Mouse (Mus musculus): ENCODE data around the gene Bag6. TPM values are rescaled to one million over a fixed set of nuclear protein-coding genes. Genes with fewer than 3 reads are reported as not detected.
"Not testable (repeated sequence)": the region's sequence is repeated elsewhere in the genome, so short reads cannot be mapped to it uniquely, and the experiment has no call there.

Bag6 gene
- polyA plus RNA-seq, 1 experiment, result 170 TPM

DNA sequence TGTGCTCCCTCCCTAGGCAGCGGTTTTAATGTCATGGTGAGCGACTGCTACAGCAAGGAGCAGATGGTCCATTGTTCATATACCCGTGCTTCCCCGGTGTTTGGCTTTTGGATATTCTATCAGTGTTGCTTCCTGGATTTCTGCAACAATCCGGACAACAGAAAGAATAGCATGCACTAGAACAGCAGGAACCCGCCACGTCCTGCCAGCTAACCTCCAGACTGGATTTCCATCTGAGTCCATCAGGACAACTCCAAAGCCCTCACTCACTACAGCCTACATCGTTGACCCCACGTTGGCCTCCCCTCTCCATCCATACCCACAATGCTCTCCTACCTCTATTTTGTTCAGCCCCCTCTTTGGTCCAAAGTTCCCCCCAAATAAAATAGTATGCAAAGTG is 23.2 kb upstream of the Bag6 start:
- DNase-seq (ENCODE audit: low read depth), result no peak

DNA sequence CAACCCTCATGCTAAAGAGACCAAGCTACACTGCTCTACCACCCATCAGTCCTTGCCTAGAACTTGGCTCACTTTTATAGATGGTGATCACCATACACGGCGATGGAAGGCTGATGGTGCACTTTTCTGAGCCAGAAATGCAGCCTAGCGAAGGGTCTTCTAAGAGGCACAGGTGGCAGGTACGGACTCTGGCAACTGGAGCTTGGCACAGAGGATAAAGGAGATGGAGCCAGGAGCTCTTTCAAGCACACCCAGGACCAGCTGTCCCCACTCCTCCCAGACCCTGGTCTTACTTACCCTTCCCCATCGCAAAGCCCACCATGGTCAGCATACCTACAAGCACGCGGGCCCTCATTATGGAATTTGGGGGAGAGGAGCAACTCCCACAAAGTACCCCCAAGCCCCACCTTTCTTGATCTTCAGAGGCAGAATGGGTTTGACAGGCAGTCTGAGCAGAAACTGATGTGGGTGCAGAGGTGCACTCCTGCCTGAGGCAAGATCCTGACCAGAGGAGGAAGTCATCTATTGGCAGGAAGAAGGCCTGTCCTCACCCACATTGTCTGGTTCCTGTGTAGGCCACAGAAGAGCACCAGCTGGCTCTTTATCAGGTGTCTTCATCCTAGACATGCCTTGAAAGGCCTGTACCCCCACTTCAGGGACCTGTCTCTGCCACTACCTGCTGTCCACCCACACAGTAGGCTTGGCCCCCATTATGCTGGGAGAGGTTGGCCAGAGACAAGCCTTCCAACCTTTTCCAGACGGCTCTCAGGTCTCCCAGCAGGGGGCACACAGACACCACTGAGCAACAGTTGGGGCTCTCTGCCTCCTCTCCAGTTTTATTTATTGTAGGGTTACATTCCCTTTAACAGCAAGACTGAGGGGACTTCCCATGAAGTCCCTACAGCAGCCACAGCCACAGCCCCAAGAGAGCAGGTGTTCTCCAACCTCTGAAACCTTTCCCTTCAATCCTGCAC is 19.6 kb upstream of the Bag6 start, which contains the start of gene Ly6g5b:
Ly6g5b (minus strand) TSS at position 383 of the 974 bp plus-strand sequence.
- no peak for DNase-seq (ENCODE audit: low read depth)

DNA sequence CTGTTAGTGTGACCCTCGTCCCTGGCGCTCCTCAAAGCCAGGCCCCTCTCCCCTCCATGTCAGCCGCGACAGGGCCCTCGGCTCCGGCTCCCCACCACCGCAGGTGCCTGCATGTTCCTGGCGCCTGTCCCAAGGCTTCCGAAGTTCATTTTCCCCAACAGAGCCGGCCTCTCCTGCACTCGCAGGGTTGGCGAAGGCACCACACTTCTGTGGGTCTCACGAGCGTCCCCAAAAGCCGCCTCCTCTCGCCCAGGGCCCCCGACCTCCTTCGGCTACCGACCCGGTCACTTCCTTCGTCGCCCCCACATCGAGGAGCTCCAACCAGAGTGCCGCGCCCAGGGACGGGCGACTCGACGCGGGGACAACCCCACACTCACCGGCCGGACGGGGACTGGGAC is 14.2 kb upstream of the Bag6 start:
- DNase-seq (ENCODE audit: low read depth), result no peak

DNA sequence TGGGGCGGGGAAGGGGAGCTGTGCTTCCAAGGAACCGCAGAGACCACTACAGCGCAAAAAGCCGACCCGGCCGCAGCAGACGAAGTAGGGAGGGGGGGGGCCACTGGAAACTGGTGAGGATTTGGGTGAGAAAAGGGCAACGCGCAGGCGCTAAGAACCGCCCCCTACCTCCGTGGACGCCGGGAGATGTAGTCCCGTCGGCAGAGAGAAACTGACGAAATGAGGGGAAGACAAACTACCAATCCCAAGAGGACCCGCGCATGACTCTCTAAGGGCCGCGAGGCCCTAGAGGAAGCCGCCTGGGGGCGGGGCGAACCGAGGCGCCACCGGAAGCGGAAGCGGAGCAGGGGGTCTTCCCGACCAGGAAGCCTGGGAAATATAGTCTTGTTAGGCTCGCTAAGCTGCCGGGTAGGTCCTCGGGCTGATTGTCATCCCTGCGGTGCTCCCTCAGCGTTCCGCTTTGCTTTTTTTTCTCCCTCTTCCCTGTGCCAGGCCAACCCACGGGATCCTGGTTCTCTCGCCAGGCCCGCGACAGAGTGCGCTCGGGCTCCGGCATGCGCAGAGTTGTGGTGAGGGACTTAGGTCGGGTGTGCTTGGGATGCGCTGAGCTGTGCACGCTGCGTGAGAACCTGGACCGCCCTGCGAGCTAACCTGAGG is 13.7 kb upstream of the Bag6 start, which contains the start of gene Gpank1:
Gpank1 (plus strand) TSS at position 313 of the 657 bp plus-strand sequence.
- peak; percentile 81 for DNase-seq (ENCODE audit: low read depth)

DNA sequence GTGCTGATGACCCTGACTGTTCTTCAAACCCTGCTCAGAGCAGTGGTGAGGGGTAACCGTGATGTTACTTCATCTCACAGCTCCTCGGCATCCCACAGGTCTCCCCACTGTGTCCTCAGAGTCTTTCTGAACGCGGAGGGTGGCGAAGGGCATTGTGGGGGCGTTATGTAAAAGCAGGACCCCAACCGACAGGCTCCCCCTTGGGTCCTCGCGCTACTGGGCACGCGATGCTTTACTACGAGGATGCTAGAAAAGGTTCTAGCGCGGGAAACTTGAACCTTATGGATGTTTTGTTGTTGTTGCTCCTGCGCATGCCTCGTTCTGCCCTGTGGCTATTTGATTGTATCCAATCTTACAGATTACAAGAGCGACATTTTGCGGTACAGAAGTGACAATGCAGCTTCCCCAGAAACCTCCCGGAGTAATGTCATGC is 13.1 kb upstream of the Bag6 start, which contains the start of gene Csnk2b:
Csnk2b (minus strand) TSS at position 183 of the 433 bp plus-strand sequence.
- DNase-seq (ENCODE audit: low read depth), result no peak

DNA sequence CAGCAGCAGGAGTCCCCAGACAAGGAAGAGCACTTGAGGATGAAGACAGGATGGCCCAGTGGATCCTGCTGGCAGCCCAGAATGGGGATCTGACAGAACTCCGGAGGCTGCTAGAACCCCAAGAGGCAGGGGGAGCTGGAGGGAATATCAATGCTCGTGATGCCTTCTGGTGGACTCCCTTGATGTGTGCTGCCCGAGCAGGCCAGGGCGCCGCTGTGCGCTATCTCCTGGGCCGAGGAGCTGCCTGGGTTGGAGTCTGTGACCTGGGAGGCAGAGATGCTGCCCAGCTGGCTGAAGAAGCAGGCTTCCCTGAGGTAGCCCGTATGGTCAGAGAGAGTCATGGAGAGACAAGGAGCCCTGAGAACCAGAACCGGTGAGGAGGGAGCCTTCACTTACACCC is 11.7 kb upstream of the Bag6 start:
- DNase-seq (ENCODE audit: low read depth), result not testable (repeated sequence)

DNA sequence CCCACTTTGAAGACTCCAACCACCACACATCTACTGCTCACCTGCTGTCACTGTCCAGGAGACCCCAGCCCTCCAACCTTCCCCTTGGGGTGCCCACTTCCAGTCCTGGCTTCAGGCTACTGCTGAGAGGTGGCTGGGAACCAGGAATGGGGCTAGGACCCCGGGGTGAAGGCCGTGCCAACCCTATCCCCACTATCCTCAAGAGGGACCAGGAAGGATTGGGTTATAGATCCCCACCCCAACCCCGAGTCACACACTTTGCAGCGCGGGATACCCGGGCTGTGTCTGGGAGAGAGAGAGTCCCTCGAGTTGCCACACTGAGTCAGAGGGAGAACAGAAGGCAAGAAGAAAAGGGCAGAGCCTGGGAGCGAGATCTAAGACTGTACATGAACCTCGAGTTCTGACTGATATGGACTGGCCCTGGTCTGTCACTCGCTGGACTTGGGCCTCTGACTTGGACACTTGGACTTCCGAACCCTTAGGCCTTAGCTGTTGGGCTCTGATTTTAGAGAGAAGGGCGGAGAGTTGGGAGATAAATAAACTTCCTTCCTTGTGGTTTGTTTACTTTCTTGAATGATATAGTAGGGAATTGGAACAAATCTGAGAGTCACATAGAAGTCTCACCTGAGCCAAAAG is 10.6 kb upstream of the Bag6 start:
- DNase-seq (ENCODE audit: low read depth), result not testable (repeated sequence)

DNA sequence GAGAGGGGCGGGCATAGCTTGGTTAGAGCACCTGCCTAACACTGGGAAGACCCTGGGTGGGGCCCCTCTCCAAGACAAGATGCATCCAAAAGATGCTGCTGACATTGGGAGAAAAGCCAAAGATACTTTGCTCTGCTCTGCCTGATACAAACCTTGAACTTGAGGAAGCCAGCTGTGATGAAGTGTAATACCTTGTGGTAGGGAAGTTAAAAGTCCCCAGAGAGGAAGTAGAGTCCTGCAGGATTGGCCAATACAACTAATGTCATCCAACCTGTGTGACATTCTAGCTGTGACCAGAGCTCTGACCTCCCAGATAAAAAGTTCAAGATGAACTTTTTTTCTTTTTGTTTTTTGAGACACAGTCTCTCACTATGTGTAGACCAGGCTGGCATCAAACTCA is 9.9 kb upstream of the Bag6 start:
- no peak for DNase-seq (ENCODE audit: low read depth)

DNA sequence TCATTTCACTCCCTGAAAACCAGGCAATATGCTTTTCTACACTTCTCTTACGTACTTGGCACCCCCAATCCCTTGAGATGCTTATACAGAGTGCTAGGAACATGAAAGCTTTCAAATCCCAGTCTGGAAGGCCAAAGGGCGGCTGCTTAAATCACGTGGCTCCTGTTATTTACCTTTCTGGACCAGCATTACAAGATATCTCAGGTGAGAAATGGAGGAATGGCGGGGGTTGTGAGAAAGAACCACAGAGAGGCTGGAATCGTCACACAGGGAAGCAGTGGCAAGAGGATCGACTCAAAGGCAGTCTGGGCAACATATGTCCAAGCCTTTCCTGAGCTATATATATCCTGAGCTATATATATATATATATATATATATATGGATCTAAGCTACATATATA is 9.4 kb upstream of the Bag6 start:
- DNase-seq (ENCODE audit: low read depth), result no peak

DNA sequence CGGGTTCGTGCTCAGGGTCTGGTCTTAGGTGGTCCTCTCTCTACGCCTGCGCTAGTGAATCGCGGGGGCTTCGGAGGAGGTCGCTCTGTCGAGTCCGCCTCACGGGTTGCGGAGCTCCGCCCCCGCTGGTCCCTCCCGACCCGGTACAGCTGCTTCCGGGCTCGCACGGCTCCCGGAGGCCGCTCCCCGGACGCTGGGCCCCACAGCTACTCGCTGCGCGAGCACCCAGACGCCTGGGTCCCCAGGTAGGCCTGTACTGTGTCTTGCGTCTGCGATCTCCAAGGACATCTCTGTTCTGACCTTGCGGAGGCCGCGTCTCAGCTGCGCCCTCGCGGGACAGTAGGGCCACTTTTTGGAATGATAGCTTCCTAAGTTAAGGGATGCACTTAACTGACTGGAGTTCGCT is 8.8 kb upstream of the Bag6 start, which contains the start of gene D17H6S53E:
D17H6S53E (plus strand) TSS at position 168 of the 406 bp plus-strand sequence.
- DNase-seq (ENCODE audit: low read depth), result no peak

DNA sequence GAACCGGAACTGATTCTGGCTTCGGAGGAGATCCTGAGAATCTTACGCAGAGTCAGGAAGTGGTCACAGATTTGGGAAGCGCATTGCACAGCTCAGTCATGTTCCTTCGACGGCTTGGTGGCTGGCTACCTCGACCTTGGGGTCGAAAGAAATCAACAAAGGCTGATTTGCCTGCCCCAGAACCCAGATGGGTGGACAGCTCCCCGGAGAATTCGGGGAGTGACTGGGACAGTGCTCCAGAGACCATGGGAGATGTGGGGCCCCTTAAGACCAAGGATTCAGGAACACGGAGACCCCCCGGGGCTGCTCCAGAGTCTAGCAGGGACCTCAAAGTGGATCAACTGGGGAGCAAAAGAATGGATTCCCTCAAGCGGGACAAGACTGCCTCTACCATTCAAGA is 8.0 kb upstream of the Bag6 start:
- DNase-seq (ENCODE audit: low read depth), result no peak

DNA sequence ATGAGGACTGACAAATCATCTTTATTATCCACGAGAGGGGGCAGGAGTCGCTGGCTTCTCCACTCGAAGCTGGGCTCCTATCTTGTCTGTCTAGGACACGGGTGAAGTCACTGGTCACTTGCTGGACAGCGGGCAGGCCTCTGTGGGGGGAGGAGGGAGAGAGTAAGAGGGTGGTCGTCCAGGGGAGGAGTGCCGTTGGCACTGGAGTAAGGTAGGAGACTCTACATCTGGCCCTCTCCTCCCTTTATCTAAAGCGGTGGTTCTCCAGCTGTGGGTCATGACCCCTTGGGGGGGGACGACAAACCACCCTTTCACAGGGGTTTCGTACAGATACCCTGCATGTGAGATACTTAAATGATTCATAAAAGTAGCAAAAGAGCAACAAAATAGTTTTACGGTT is 6.0 kb upstream of the Bag6 start:
- no peak for DNase-seq (ENCODE audit: low read depth)

DNA sequence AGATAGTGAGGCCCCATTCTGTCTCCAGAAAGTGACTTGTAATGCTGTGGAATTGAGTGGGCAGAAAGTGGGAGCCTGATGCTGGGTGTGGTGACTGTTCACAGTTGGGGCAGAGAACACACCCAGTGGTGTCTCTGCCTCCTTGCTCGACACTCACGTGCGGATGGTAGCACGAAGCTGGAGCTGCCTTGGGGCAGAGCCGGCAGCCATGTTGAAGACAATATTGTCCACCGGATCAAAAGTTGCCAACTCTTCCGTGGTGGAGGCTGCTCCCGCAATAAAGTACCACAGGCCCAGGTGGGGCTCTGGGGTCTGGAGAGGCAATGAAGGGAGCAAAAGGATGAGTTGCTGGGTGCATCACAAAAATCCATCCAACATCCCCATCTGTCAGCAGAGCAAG is 3.9 kb upstream of the Bag6 start:
- no peak for DNase-seq (ENCODE audit: low read depth)

DNA sequence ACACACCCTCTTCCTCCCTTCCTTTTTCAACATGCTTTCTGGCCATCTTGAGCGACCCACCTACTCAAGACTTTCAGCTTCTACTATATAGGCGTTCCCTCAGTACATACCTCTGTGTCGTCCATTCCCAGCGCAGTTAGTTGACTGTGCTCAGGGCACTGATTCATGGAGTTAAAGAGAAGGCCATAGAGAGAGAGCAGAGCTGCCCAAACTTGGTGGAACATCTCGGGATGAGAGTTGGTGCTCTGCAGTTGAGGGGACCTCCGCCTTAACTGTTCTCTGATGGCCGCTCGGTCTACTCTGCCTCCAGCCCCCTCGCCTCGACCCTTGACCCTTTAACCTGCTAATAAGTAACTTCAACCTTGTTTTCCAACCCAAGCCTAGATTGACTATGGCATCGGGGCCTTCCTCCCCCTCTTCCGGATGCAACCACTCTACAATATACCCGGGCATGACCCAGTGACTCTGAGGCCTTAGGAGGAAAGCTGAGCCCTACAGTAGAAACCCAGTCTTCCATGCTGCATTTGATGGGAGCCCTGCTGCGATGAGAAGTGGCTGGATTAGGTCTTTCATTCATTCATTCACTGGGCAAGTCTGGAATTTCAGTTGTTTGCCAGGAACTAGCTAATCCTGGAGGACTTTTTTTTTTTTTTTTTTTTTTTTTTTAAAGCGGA is 3.3 kb upstream of the Bag6 start, which contains the start of gene Apom:
Apom (minus strand) TSS at position 551 of the 674 bp plus-strand sequence.
- no peak for DNase-seq (ENCODE audit: low read depth)

DNA sequence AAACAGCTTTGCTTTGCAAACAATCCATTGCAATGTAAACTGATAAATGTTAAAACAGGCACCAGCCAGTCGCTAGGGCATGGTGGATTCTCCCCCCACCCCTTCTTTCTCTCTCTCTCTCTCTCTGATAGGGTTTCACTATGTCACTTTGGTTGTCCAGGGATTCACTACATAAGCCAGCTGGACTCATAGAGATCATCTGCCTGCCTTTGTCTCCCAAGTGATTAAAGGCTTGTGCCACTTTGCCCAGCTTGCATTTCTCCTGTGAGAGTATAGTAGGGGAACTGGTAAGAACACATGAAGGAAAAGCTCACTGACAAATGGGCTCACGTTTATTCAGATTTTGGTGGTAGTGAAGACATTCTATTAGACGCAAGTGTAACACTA is 2.8 kb upstream of the Bag6 start:
- DNase-seq (ENCODE audit: low read depth), result no peak

DNA sequence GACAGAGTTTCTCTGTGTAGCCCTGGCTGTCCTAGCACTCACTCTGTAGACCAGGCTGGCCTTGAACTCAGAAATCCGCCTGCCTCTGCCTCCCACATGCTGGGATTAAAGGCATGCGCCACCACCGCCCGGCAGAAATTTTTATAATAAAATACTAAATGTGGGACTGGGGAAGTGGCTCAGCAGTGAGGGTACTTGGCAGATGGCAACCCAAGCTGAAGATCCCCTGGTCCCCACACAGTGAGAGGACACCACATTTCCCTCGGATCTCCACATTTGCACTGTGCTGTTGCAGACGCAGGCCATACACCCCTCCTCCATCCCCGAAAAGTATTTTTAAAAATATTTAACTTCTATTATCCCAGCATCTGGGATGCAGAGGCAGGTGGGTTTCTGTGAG is 1.5 kb upstream of the Bag6 start:
- no peak for DNase-seq (ENCODE audit: low read depth)

DNA sequence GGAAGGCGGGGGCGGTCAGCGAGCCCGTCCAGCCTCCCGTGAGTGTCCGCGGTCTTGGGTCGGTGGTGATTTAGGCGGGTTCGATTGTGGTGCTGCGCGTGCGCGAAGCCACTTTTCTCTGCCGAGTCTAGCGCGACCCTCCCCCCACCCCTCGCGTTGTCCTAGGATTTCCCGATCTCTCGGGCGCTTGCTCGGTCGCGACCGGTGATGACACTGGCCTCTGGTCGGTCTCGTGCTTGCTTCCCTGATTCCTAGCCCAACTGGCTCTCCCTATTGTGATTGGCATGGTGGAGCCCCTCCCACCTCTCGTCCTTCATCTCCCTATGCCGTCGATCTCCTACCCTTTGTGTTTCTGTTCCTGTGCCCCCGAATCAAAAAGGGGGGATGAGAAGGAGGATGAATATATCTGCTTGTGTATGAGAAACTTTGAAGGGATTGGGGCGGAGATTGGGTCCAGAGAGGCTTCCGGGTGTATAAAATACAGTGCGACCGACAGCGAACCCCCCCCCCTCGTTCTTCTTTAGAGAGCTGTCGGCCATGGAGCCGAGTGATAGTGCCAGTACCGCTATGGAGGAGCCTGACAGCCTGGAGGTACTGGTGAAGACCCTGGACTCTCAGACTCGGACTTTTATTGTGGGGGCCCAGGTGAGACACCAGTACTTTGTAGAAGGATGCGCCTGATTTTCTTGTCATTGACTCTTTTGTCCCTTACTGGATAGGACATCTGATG is 778 bp downstream of the Bag6 start:
- no peak for DNase-seq (ENCODE audit: low read depth)

DNA sequence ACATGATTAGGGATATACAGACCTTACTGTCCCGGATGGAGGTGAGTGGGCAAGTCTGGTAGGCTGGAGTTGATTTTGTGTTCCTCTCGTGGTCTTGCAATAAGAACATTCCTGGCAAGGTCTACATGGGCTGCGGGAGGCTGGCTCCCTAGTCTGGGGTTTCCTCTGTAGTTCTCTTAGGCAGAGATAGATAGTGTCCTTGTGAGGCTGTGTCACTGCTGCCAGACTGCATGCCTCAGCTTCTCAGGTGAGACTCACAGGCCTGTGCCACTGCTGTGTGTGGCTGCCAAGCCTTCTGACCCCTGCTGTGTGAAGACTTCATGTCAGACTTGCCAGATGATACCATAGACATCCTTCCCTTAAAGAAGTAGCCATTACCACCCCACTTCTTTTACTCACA is 4.3 kb downstream of the Bag6 start:
- no peak for DNase-seq (ENCODE audit: low read depth)

DNA sequence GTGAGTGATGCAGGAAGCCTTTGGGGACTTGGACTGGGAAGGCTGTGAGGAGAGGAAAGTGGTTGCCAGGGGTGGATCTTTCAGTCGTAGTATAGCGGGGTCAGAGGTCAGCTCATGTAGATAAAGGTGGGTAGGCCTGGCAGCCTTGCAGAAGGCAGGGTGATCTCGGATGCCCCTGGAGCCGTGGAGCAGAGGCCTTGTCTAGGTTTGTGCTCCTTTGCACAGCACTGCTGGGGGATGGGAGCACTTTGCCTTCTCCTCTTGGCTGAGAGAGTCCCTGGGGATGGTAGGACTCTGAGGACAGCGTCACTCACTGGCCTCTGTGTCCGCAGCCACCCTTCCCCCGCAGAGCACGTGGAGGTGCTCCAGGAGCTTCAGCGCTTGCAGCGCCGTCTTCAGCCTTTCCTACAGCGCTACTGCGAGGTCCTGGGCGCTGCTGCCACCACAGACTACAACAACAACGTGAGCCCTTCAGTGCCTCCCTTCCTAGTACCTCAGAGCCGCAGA is 5.6 kb downstream of the Bag6 start:
- DNase-seq (ENCODE audit: low read depth), result no peak

DNA sequence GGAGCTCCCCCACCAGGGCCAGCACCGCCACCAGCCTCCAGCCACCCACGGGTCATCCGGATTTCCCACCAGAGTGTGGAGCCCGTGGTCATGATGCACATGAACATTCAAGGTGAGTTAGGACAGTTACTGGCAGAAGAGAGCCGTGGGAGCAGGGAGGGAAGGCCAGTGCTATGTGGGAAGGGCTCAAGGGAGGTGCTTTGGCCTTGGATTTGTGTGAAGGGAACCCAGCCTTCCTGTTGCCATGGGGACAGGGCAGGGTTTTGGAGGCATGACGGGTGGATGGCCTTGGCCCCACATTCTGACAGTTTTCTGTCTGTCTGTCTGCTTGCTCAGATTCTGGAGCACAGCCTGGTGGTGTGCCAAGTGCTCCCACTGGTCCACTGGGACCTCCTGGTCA is 7.0 kb downstream of the Bag6 start:
- no peak for DNase-seq (ENCODE audit: low read depth)

DNA sequence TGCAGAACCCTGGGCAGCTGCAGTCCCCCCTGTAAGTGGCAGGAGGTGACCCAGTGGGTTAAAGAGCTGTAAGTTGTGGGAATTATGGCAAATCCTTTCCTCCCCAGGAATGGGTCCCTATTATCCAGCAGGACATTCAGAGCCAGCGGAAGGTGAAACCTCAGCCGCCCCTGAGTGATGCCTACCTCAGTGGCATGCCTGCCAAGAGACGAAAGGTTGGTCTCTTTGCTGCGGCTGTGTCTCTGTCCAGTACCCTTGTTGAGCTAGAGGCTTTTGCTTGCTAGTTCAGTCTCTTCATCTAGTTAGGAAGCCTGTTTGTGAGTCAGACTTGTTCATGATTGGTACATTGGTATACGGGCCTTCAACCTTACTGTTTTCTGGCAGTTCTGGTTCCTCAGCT is 11.2 kb downstream of the Bag6 start:
- no peak for DNase-seq (ENCODE audit: low read depth)

All from gonadal fat pad, adult 2 months (tissue).